8 mouse cellular contexts compared by ENCODE assay signal in the genomic region with DNA sequence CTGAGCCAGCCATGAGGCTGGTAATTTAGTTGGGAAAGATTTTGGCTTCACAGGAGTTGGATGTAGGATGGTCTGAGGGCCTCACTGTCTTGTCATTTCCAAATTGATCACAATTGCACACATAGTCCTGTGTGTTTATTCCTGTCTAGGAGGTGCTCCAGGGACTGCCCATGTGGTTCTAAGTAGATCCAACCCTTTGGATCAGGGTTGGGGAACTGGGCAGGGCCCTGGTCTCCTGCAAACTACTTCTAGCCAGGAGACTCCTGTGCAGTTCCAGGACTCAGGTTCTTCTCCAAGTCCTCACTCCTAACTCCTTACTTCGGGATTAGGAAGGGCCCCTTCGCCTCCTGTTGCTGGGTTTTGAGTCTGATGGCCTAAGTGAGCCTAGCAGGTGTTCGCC. TPM values are rescaled to one million over a fixed set of nuclear protein-coding genes. Genes with fewer than 3 reads are reported as not detected.
A peak's percentile ranks its signal among the peaks of the same experiment; 100 is the strongest.
DNase-seq lines count a peak whose midpoint lies in the region; ATAC-seq lines count a peak whose summit lies in the region.

Camkv (plus strand) TSS at position 301 of the 400 bp plus-strand sequence.

- peak within 1 kb of the TSS; percentile 93 for H3K4me2 ChIP-seq in lung, embryonic 16.5 days (ENCODE audit: low read depth, low read length)
- peak within 1 kb of the TSS; percentile 65 for H3K4me2 ChIP-seq in forebrain, embryonic 15.5 days (replicated peaks)
- H3K4me2 ChIP-seq in neural tube, embryonic 15.5 days = peak within 1 kb of the TSS; percentile 96

- peak within 1 kb of the TSS; percentile 53 for H3K4me3 ChIP-seq in lung, embryonic 16.5 days (ENCODE audit: low read length)
- peak within 1 kb of the TSS; percentile 53 for H3K4me3 ChIP-seq in forebrain, embryonic 15.5 days
- H3K4me3 ChIP-seq in neural tube, embryonic 15.5 days (replicated peaks) = peak within 1 kb of the TSS; percentile 60

- 9% methylated on average over 3 of the region's 3 CpGs for WGBS in lung, embryonic 16.5 days
- 6% methylated on average over 3 of the region's 3 CpGs for WGBS in forebrain, embryonic 15.5 days
- 14% methylated on average over 3 of the region's 3 CpGs for WGBS in neural tube, embryonic 15.5 days

- H3K9me3 ChIP-seq in lung, embryonic 16.5 days (ENCODE audit: control insufficient read depth, low read length) = no peaks in the 10 kb centered on the region
- no peaks in the 10 kb centered on the region for H3K9me3 ChIP-seq in forebrain, embryonic 15.5 days
- no peaks in the 10 kb centered on the region for H3K9me3 ChIP-seq in neural tube, embryonic 15.5 days (replicated peaks)

- ATAC-seq in lung, embryonic 16.5 days (ENCODE audit: low read depth) = no peak
- 0 out of 2 replicates have a peak, but pooled peaks have one; percentile 4 for ATAC-seq in forebrain, embryonic 15.5 days (replicated peaks)
- no peak; the same call in 1 of the 2 replicates for ATAC-seq in neural tube, embryonic 15.5 days (ENCODE audit: low FRiP score)
- ATAC-seq in megakaryocyte-erythroid progenitor cell, adult 5-6 weeks (replicated peaks; ENCODE audit: low FRiP score, low TSS enrichment, poor library complexity, severe bottlenecking) = no peak

- intact Hi-C loops in left cerebral cortex, postnatal 36 days (cut with DNase I) = no loop called here

- H3K27me3 ChIP-seq in lung, embryonic 16.5 days (ENCODE audit: control insufficient read depth, insufficient read depth, low read depth, low read length) = peaks cover 5% of the 10 kb centered on the region; the same call in 1 of the 2 replicates
- no peaks in the 10 kb centered on the region for H3K27me3 ChIP-seq in forebrain, embryonic 15.5 days
- 0 out of 2 replicates have a peak, but pooled peaks cover 8% of the 10 kb centered on the region for H3K27me3 ChIP-seq in neural tube, embryonic 15.5 days (replicated peaks)

- H3K27ac ChIP-seq in lung, embryonic 16.5 days (ENCODE audit: low read length) = no peak within 1 kb of the TSS
- H3K27ac ChIP-seq in forebrain, embryonic 15.5 days (replicated peaks) = no peak within 1 kb of the TSS
- no peak within 1 kb of the TSS for H3K27ac ChIP-seq in neural tube, embryonic 15.5 days (replicated peaks)

- DNase-seq in lung, adult 18-20 months = no peak
- no peak for DNase-seq in left cerebral cortex, postnatal 36 days (ENCODE audit: low spot score in 2 of 2)
- DNase-seq in urinary bladder, postnatal 4 days (ENCODE audit: low spot score in 2 of 2) = no peak
- DNase-seq in lung, postnatal 25 days (ENCODE audit: low spot score) = no peak

- no peaks in the 10 kb centered on the region for H3K36me3 ChIP-seq in lung, embryonic 16.5 days (ENCODE audit: control insufficient read depth, insufficient read depth, low read length)
- no peaks in the 10 kb centered on the region for H3K36me3 ChIP-seq in forebrain, embryonic 15.5 days
- H3K36me3 ChIP-seq in neural tube, embryonic 15.5 days = no peaks in the 10 kb centered on the region

- H3K9ac ChIP-seq in lung, embryonic 16.5 days (ENCODE audit: low read length) = peak within 1 kb of the TSS; percentile 64
- H3K9ac ChIP-seq in forebrain, embryonic 15.5 days (replicated peaks) = peak within 1 kb of the TSS; percentile 55
- H3K9ac ChIP-seq in neural tube, embryonic 15.5 days (replicated peaks) = peak within 1 kb of the TSS; percentile 64

- peaks cover 5% of the 10 kb centered on the region; the same call in 1 of the 2 replicates for H3K4me1 ChIP-seq in lung, embryonic 16.5 days (replicated peaks; ENCODE audit: control insufficient read depth, insufficient read depth, low read length)
- H3K4me1 ChIP-seq in forebrain, embryonic 15.5 days = peaks cover 22% of the 10 kb centered on the region
- H3K4me1 ChIP-seq in neural tube, embryonic 15.5 days = peaks cover 35% of the 10 kb centered on the region

RNA-seq across cellular contexts. Expression of gene Camkv, which starts in this region (rescaled TPM):
- polyA plus RNA-seq in lung, embryonic 16.5 days (2015; fragmentation: Nextera tagmentation; extraction: Ambion mirVana) = 2.0 and 2.5 TPM in 2 replicates
- 79.1 and 83.4 TPM in 2 replicates for polyA plus RNA-seq in forebrain, embryonic 15.5 days (2015; fragmentation: Nextera tagmentation; extraction: Ambion mirVana)
- total RNA-seq in left cerebral cortex, postnatal 36 days (2021) = 100 to 1,000 TPM; 353 to 360 TPM
- 43.3 and 49.1 TPM in 2 replicates for polyA plus RNA-seq in neural tube, embryonic 15.5 days (2015; fragmentation: Nextera tagmentation; extraction: Ambion mirVana)
- total RNA-seq in megakaryocyte-erythroid progenitor cell, adult 5-6 weeks (2014; fragmentation: Nextera tagmentation) = 0.22 TPM in 1 of 2 replicates, not detected in the other
- total RNA-seq in megakaryocyte-erythroid progenitor cell, adult 5-6 weeks (2017) = not detected in 2 replicates

Comparison
In these comparisons a context has a peak if more than half of its experiments do, and no peak if none do; other contexts are left out.
1. RNA of gene Camkv (total RNA-seq): 353 to 360 TPM in left cerebral cortex, postnatal 36 days; 0.22 TPM in megakaryocyte-erythroid progenitor cell, adult 5-6 weeks; every median in the first group is over 100 times any median in the second.
2. RNA of gene Camkv (polyA plus RNA-seq): 79.1 to 83.4 TPM in forebrain, embryonic 15.5 days and 43.3 to 49.1 TPM in neural tube, embryonic 15.5 days; 2.0 to 2.5 TPM in lung, embryonic 16.5 days; every median in the first group is over 10 times any median in the second.
3. Peak in every context shown above with its lines, with median percentiles within 50 percentile points of each other: H3K4me2 ChIP-seq, H3K4me3 ChIP-seq and H3K9ac ChIP-seq.